Mouse (Mus musculus) G1E (cell line): Measurements from ENCODE around the gene 2310057N15Rik. TPM values are rescaled to one million over a fixed set of nuclear protein-coding genes. Genes with fewer than 3 reads are reported as not detected.
"Not testable (repeated sequence)": the region's sequence is repeated elsewhere in the genome, so short reads cannot be mapped to it uniquely, and the experiment has no call there.

Source experiments
- ATAC-seq: 2 replicates; pipeline ENCODE4 v1.8.0; 2016; ENCODE audit warnings: mild to moderate bottlenecking; ENCODE audit not compliant: insufficient number of reproducible peaks, poor library complexity, low FRiP score, severe bottlenecking; ENCODE audit errors: extremely low read depth
- DNase-seq: peaks from one replicate; pipeline ENCODE4 v3.0.0; 2012; ENCODE audit warnings: low spot score
- H3K27me3 ChIP-seq: 2 replicates; pipeline ENCODE4 v1.6.1; 2012; ENCODE audit warnings: mild to moderate bottlenecking, low read length, inconsistent platforms; ENCODE audit not compliant: insufficient read depth
- H3K36me3 ChIP-seq: replicated peaks from 2 replicates; pipeline ENCODE3; 2012; ENCODE audit warnings: mild to moderate bottlenecking, inconsistent platforms
- H3K4me1 ChIP-seq: 2 replicates; pipeline ENCODE4 v1.6.1; 2012; ENCODE audit warnings: low read depth, low read length, inconsistent platforms, mixed read lengths; ENCODE audit not compliant: insufficient read depth
- H3K4me3 ChIP-seq: 2 replicates; pipeline ENCODE4 v1.5.1; 2012; ENCODE audit warnings: low read depth, mild to moderate bottlenecking, inconsistent platforms, low read length, moderate library complexity, mixed read lengths
- H3K9me3 ChIP-seq: replicated peaks from 2 replicates; pipeline ENCODE4 v1.6.1; 2012; ENCODE audit warnings: inconsistent platforms
- CTCF ChIP-seq: IDR thresholded peaks from 2 replicates; pipeline ENCODE4 v1.5.1; 2012; ENCODE audit warnings: low read depth, low read length, inconsistent platforms, mixed read lengths
- GATA1 ChIP-seq: IDR thresholded peaks from 2 replicates; pipeline ENCODE4 v1.6.1; 2012; ENCODE audit warnings: borderline replicate concordance, low read length, inconsistent platforms, mixed read lengths
- GATA2 ChIP-seq: IDR thresholded peaks from 2 replicates; pipeline ENCODE4 v1.6.1; 2012; ENCODE audit warnings: low read depth, low read length, inconsistent platforms, borderline replicate concordance
- POLR2AphosphoS5 ChIP-seq: IDR thresholded peaks from 2 replicates; pipeline ENCODE4 v1.6.1; 2012; ENCODE audit warnings: low read depth, low read length, inconsistent platforms; ENCODE audit not compliant: insufficient replicate concordance
- TAL1 ChIP-seq: conservative IDR thresholded peaks from 2 replicates; pipeline ENCODE4 v1.6.1; 2012; ENCODE audit warnings: low read depth, low read length, inconsistent platforms, mixed read lengths
- polyA plus RNA-seq: library from polyadenylated mRNA; stranded (reverse); fragments of >175 nt; gene quantifications from 2 replicates; pipeline ENCODE4 v1.2.3, GENCODE M21; 2012
- total RNA-seq, 2 experiments: library from RNA; stranded (forward) in 1 of 2; stranded (reverse) in 1 of 2; fragments of 200-1000 nt in 1 of 2; fragments of >200 nt in 1 of 2; fragmentation: Nextera tagmentation in 1 of 2; gene quantifications; 2 replicates each; pipeline ENCODE4 v1.2.3; 2014 to 2017

2310057N15Rik gene
- total RNA-seq (2014; fragmentation: Nextera tagmentation) = not detected in 2 replicates
- 0.12 TPM in 1 of 2 replicates, not detected in the other for total RNA-seq (2017)
- not detected in 2 replicates for polyA plus RNA-seq

DNA sequence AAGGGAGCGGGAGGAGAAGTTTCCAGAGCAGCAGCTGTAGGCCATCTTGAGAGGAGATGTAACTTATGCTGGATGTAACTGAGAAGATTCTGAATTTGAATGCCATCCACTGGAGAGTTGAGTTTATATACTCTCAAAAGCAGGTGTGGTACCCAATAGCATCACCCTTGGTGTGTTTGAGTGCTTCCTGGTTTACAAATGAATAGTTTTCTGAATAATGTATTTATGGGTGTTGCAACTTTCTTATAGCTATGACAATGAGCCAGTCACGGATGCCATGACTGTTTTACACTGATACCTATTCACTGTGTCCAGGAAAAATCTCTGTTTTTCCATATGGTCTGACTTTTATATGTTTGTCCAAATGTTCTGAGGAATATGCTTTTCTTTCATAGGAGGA, at the start of gene 2310057N15Rik:
Gene 2310057N15Rik, minus strand, starts transcription at position 101 of the 400 bp plus-strand sequence.
- TF ChIP-seq POLR2AphosphoS5 (no peak), TAL1 (no peak), CTCF (no peak), GATA1 (no peak), GATA2 (no peak)
- no peak for DNase-seq

DNA sequence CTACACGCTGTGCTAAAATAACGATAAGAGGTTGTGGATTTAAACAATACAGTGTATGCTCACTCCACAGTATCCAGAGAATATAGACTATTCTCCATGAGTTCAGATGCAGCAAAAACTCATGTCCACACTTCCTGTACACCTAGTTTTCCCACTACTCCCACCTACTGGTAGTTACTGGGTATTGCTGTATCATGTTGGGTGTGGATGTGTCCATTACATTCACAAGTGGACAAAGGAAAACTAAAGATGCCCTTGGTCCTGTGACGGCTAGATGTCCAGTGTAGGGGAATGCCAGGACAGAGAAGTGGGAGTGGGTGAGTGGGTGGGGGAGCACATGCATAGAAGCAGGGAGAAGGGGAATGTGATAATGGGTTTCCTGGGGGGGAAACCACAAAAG, 49.7 kb upstream of the 2310057N15Rik start:
- H3K4me3 ChIP-seq = no peak overlapping the region
- no peaks in the 10 kb centered on the region for H3K4me1 ChIP-seq
- ATAC-seq (no peak), DNase-seq (no peak)
- H3K9me3 ChIP-seq = peaks cover 14% of the 10 kb centered on the region
- no peaks in the 10 kb centered on the region for H3K27me3 ChIP-seq
- no peak for TF ChIP-seq TAL1
- no peak for TF ChIP-seq POLR2AphosphoS5
- TF ChIP-seq GATA2 = no peak
- TF ChIP-seq CTCF = no peak
- TF ChIP-seq GATA1 = no peak
- no peaks in the 10 kb centered on the region for H3K36me3 ChIP-seq

More for the DNA sequence above, at the start of gene 2310057N15Rik:
- ATAC-seq = no peak
- Histone ChIP-seq H3K27me3 (no peaks in the 10 kb centered on the region), H3K4me1 (no peaks in the 10 kb centered on the region), H3K36me3 (no peaks in the 10 kb centered on the region), H3K9me3 (peaks cover 8% of the 10 kb centered on the region; the same call in 1 of the 2 replicates), H3K4me3 (no peak within 1 kb of the TSS)

DNA sequence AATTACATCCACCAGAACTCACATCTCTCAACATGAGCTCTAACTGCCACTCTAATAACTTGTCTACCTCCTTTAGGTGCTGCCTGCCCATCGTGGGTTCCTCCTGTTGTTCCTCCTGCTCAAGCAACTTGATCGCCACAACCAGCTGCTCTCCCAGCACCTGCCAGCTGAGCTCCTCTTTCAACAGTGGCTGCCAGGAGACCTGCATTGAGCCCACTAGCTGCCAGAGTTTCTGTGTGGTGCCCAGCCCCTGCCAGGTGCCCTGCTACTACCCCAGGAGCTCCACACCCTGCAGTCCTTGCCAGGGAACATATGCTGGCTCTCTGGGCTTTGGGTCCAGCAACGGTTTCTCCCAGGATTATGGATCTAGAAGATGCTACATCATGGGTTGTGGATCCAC, 46.1 kb upstream of the 2310057N15Rik start, which contains the start of gene Krtap15:
Gene Krtap15, plus strand, starts transcription at position 150 of the 400 bp plus-strand sequence.
- ATAC-seq (no peak), DNase-seq (no peak)
- H3K4me1 ChIP-seq = no peaks in the 10 kb centered on the region
- no peak for TF ChIP-seq CTCF
- no peak for TF ChIP-seq TAL1
- TF ChIP-seq GATA2 = no peak
- no peak for TF ChIP-seq GATA1
- no peak within 1 kb of the TSS for H3K4me3 ChIP-seq
- no peaks in the 10 kb centered on the region for H3K36me3 ChIP-seq
- H3K27me3 ChIP-seq = no peaks in the 10 kb centered on the region
- peaks cover 8% of the 10 kb centered on the region for H3K9me3 ChIP-seq

DNA sequence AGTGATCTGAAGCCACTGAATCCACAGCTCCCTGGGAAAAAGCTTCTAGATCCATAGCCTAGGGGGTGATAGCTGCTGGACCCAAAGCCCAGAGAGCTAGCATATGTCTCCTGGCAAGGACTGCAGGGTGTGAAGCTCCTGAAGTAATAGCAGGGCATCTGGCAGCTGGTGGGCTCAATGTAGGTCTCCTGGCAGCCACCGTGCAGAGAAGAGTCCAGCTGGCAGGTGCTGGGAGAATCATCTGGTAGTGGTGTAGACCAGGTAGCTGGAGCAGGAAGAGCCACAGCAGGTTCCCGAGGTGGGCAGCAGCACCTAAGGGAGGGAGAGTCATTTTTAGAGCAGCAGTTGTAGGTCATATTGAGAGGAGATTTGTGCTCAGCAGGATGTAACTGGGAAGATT, 37.8 kb upstream of the 2310057N15Rik start, which contains the start of gene Gm20741:
Gene Gm20741, minus strand, starts transcription at position 394 of the 400 bp plus-strand sequence.
- TF ChIP-seq CTCF (no peak), TAL1 (no peak), POLR2AphosphoS5 (no peak), GATA2 (no peak), GATA1 (no peak)
- ATAC-seq (no peak), DNase-seq (no peak)
- Histone ChIP-seq H3K4me1 (no peaks in the 10 kb centered on the region), H3K4me3 (no peak within 1 kb of the TSS), H3K9me3 (peaks cover 14% of the 10 kb centered on the region), H3K27me3 (no peaks in the 10 kb centered on the region), H3K36me3 (no peaks in the 10 kb centered on the region)

DNA sequence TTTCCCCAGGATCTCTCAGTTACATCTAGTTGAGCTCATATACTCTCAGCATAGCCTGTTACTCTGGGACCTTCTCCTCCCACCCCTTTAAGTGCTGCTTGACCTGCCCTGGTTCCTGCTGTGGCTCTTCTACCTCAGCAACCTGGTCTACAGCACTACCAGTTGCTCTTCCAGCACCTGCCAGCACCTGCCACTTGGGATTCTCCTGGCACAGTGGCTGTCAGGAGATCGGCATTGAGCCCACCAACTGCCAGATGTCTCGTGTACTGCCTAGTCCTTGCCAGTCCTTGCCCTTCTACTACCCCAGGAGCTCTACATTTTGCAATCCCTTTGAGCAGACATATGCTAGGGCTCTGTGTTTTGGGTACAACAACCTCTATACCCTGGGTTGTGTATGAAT, 12.8 kb upstream of the 2310057N15Rik start:
- DNase-seq = no peak
- no peaks in the 10 kb centered on the region for H3K27me3 ChIP-seq
- no peaks in the 10 kb centered on the region for H3K4me1 ChIP-seq
- TF ChIP-seq CTCF (no peak), POLR2AphosphoS5 (no peak), TAL1 (no peak), GATA2 (no peak), GATA1 (no peak)
- H3K9me3 ChIP-seq = peaks cover 11% of the 10 kb centered on the region
- no peak overlapping the region for H3K4me3 ChIP-seq
- H3K36me3 ChIP-seq = no peaks in the 10 kb centered on the region
- ATAC-seq = no peak

DNA sequence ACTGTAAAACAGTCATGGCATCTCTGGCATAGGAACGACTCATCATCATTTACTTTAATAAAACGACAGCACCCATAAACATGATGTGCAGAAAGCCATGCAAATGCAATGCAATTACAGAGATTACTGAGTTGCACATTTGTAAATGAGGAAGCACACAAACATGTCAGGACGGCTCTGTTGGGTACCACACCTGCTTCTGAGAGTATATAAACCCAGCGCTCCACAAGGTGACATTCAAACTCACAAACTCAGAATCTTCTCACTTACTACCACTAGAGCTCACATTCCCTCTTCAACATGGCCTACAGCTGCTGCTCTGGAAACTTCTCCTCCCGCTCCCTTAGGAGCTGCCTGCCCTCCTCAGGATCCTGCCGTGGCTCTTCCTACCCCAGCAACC, 3.6 kb upstream of the 2310057N15Rik start, which contains the start of gene Gm5965:
Gene Gm5965, plus strand, starts transcription at position 301 of the 400 bp plus-strand sequence.
- no peak within 1 kb of the TSS for H3K4me3 ChIP-seq
- no peak for TF ChIP-seq TAL1
- TF ChIP-seq GATA1 = no peak
- TF ChIP-seq GATA2 = no peak
- no peak for TF ChIP-seq POLR2AphosphoS5
- no peak for TF ChIP-seq CTCF
- H3K4me1 ChIP-seq = no peaks in the 10 kb centered on the region
- no peaks in the 10 kb centered on the region for H3K36me3 ChIP-seq
- H3K27me3 ChIP-seq = no peaks in the 10 kb centered on the region
- ATAC-seq (no peak), DNase-seq (no peak)
- H3K9me3 ChIP-seq = peaks cover 8% of the 10 kb centered on the region; the same call in 1 of the 2 replicates

DNA sequence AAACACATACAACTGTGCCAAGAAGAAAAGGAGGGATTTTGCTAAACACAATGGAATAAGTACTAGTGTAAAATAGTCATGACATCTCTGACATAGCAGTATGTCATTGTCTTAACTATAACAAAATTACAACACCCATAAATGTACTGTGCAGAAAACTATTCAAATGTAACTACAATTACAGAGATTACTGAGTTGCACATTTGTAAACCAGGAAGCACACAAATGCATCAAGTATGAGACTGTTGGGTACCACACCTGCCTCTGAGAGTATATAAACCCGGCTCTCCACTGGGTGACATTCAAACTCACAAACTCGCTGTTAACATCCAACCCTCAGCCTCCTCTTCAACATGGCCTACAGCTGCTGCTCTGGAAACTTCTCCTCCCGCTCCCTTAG, 15.5 kb downstream of the 2310057N15Rik start, which contains the start of gene 2310034C09Rik:
Gene 2310034C09Rik, plus strand, starts transcription at position 301 of the 400 bp plus-strand sequence.
- not testable (repeated sequence) for H3K36me3 ChIP-seq, H3K4me3 ChIP-seq, H3K4me1 ChIP-seq

DNA sequence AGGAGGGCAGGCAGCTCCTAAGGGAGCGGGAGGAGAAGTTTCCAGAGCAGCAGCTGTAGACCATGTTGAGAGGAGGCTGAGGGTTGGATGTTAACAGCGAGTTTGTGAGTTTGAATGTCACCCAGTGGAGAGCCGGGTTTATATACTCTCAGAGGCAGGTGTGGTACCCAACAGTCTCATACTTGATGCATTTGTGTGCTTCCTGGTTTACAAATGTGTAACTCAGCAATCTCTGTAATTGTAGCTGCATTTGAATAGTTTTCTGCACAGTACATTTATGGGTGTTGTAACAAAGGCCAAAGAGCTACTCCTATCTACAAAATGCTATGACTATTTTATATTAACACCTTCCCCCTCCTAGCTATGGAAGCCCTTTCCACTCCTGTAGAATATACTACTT, 22.5 kb downstream of the 2310057N15Rik start, which contains the start of gene Krtap13:
Gene Krtap13, minus strand, starts transcription at position 101 of the 400 bp plus-strand sequence.
- H3K36me3 ChIP-seq, H3K27me3 ChIP-seq, H3K4me1 ChIP-seq, H3K4me3 ChIP-seq, DNase-seq, ATAC-seq, H3K9me3 ChIP-seq: not testable (repeated sequence)

More for the DNA sequence above, 15.5 kb downstream of the 2310057N15Rik start, which contains the start of gene 2310034C09Rik:
- ATAC-seq, H3K9me3 ChIP-seq, H3K27me3 ChIP-seq, DNase-seq: not testable (repeated sequence)
